Comparison of ENCODE assay signal across 28 mouse cellular contexts in genomic region chr12:56055382-56055781, GRCm38 (mm10).
DNase-seq lines count a peak whose midpoint lies in the region; ATAC-seq and TF ChIP-seq lines count a peak whose summit lies in the region.
"Had no signal": no experiment of that assay in that cellular context is flagged by ENCODE, and none has a peak within 500 bp of the region (broad histone marks: within the 10 kb centered on the region; RNA-seq: fewer than 3 reads in every experiment).

No protein-coding gene starts in this region.

- intact Hi-C loops in left cerebral cortex, adult 2 months (cut with DNase I): loop anchor here (5.0 kb wide), 3 partner anchors 168 to 582 kb away; no protein-coding TSS in a partner anchor

- TF ChIP-seq CTCF in left cerebral cortex, adult 2 months (IDR thresholded peaks at IDR 0.05): peak; percentile 19
- TF ChIP-seq CTCF in midbrain, postnatal 0 days (IDR thresholded peaks at IDR 0.05): peak; percentile 54
- TF ChIP-seq CTCF in stomach, postnatal 0 days (IDR thresholded peaks at IDR 0.05; ENCODE audit: low read depth): 0 out of 2 replicates have a peak, but pooled peaks have one; percentile 7

- H3K27ac ChIP-seq in embryonic facial prominence, embryonic 11.5 days (replicated peaks; ENCODE audit: low read depth, low read length): no peak overlapping the region
- no peak overlapping the region for H3K27ac ChIP-seq in embryonic facial prominence, embryonic 10.5 days (replicated peaks)
- no peak overlapping the region for H3K27ac ChIP-seq in left cerebral cortex, adult 2 months
- H3K27ac ChIP-seq in midbrain, postnatal 0 days (ENCODE audit: low read depth, low read length): no peak overlapping the region
- no peak overlapping the region for H3K27ac ChIP-seq in midbrain, embryonic 10.5 days (replicated peaks)
- H3K27ac ChIP-seq in stomach, postnatal 0 days (replicated peaks): no peak overlapping the region
- H3K27ac ChIP-seq: embryonic facial prominence, embryonic 12.5 days; hindbrain, embryonic 10.5 days; intestine, embryonic 15.5 days; limb, embryonic 10.5 days; limb, embryonic 15.5 days; liver, embryonic 13.5 days; midbrain, embryonic 15.5 days; neural tube, embryonic 12.5 days had no signal

- H3K9me3 ChIP-seq in embryonic facial prominence, embryonic 11.5 days (replicated peaks; ENCODE audit: control insufficient read depth, low read length): no peaks in the 10 kb centered on the region; the same call in 1 of the 2 replicates
- H3K9me3 ChIP-seq in embryonic facial prominence, embryonic 10.5 days: peaks cover 1% of the 10 kb centered on the region; the same call in 1 of the 2 replicates
- H3K9me3 ChIP-seq in midbrain, postnatal 0 days (ENCODE audit: low read length): no peaks in the 10 kb centered on the region
- H3K9me3 ChIP-seq in midbrain, embryonic 10.5 days (replicated peaks): 0 out of 2 replicates have a peak, but pooled peaks cover 6% of the 10 kb centered on the region
- H3K9me3 ChIP-seq in stomach, postnatal 0 days (ENCODE audit: control insufficient read depth, low read length): no peaks in the 10 kb centered on the region
- H3K9me3 ChIP-seq: embryonic facial prominence, embryonic 12.5 days; intestine, embryonic 15.5 days; limb, embryonic 10.5 days; limb, embryonic 15.5 days; liver, embryonic 13.5 days; midbrain, embryonic 15.5 days; neural tube, embryonic 12.5 days had no signal

- H3K36me3 ChIP-seq in embryonic facial prominence, embryonic 11.5 days (replicated peaks; ENCODE audit: control insufficient read depth, insufficient read depth, low read depth, low read length): no peaks in the 10 kb centered on the region
- no peaks in the 10 kb centered on the region for H3K36me3 ChIP-seq in embryonic facial prominence, embryonic 10.5 days (replicated peaks)
- no peaks in the 10 kb centered on the region for H3K36me3 ChIP-seq in midbrain, postnatal 0 days (ENCODE audit: insufficient read depth, low read length)
- no peaks in the 10 kb centered on the region for H3K36me3 ChIP-seq in midbrain, embryonic 10.5 days
- no peaks in the 10 kb centered on the region for H3K36me3 ChIP-seq in stomach, postnatal 0 days (ENCODE audit: control insufficient read depth, insufficient read depth, low read length)
- H3K36me3 ChIP-seq: embryonic facial prominence, embryonic 12.5 days; hindbrain, embryonic 10.5 days; intestine, embryonic 15.5 days; limb, embryonic 10.5 days; limb, embryonic 15.5 days; liver, embryonic 13.5 days; midbrain, embryonic 15.5 days; neural tube, embryonic 12.5 days had no signal

- no peaks in the 10 kb centered on the region for H3K4me1 ChIP-seq in embryonic facial prominence, embryonic 11.5 days (ENCODE audit: control insufficient read depth, insufficient read depth, low read length)
- H3K4me1 ChIP-seq in embryonic facial prominence, embryonic 10.5 days: no peaks in the 10 kb centered on the region
- no peaks in the 10 kb centered on the region for H3K4me1 ChIP-seq in midbrain, postnatal 0 days (ENCODE audit: insufficient read depth, low read length)
- H3K4me1 ChIP-seq in midbrain, embryonic 10.5 days: no peaks in the 10 kb centered on the region
- no peaks in the 10 kb centered on the region for H3K4me1 ChIP-seq in stomach, postnatal 0 days (replicated peaks; ENCODE audit: control insufficient read depth, insufficient read depth)
- H3K4me1 ChIP-seq: embryonic facial prominence, embryonic 12.5 days; hindbrain, embryonic 10.5 days; intestine, embryonic 15.5 days; limb, embryonic 10.5 days; limb, embryonic 15.5 days; liver, embryonic 13.5 days; midbrain, embryonic 15.5 days; neural tube, embryonic 12.5 days had no signal

- TF ChIP-seq EP300 in stomach, postnatal 0 days (optimal IDR thresholded peaks at IDR 0.05): no peak

- no peak overlapping the region for H3K4me2 ChIP-seq in embryonic facial prominence, embryonic 11.5 days (ENCODE audit: low read depth, low read length)
- no peak overlapping the region for H3K4me2 ChIP-seq in midbrain, postnatal 0 days (ENCODE audit: low read depth, low read length, poor library complexity, severe bottlenecking)
- no peak overlapping the region for H3K4me2 ChIP-seq in stomach, postnatal 0 days (replicated peaks; ENCODE audit: low read depth)
- H3K4me2 ChIP-seq: embryonic facial prominence, embryonic 12.5 days; intestine, embryonic 15.5 days; limb, embryonic 15.5 days; liver, embryonic 13.5 days; midbrain, embryonic 15.5 days; neural tube, embryonic 12.5 days had no signal

- no peak overlapping the region for H3K4me3 ChIP-seq in embryonic facial prominence, embryonic 11.5 days (ENCODE audit: low read depth, low read length)
- H3K4me3 ChIP-seq in embryonic facial prominence, embryonic 10.5 days: no peak overlapping the region
- no peak overlapping the region for H3K4me3 ChIP-seq in left cerebral cortex, adult 2 months
- H3K4me3 ChIP-seq in midbrain, postnatal 0 days (ENCODE audit: low read depth, low read length): no peak overlapping the region
- no peak overlapping the region for H3K4me3 ChIP-seq in midbrain, embryonic 10.5 days
- no peak overlapping the region for H3K4me3 ChIP-seq in stomach, postnatal 0 days (ENCODE audit: low read depth, low read length)
- H3K4me3 ChIP-seq: embryonic facial prominence, embryonic 12.5 days; hindbrain, embryonic 10.5 days; intestine, embryonic 15.5 days; limb, embryonic 10.5 days; limb, embryonic 15.5 days; liver, embryonic 13.5 days; midbrain, embryonic 15.5 days; myocyte; neural tube, embryonic 12.5 days had no signal

- peak; percentile 28 for DNase-seq in embryonic facial prominence, embryonic 11.5 days (ENCODE audit: low spot score)
- DNase-seq in embryonic facial prominence, embryonic 10.5 days (ENCODE audit: low spot score): no peak
- no peak for DNase-seq in left cerebral cortex, adult 2 months (ENCODE audit: extremely low spot score in 1 of 2, low spot score in 2 of 2)
- no peak for DNase-seq in left cerebral cortex, adult 18-20 months (ENCODE audit: low spot score in 2 of 2)
- DNase-seq in midbrain, postnatal 0 days (ENCODE audit: low spot score): peak; percentile 22
- no peak for DNase-seq in midbrain, embryonic 10.5 days (ENCODE audit: low spot score)
- no peak for DNase-seq in stomach, postnatal 0 days (ENCODE audit: low spot score)
- no peak for DNase-seq in kidney, adult 11 months
- DNase-seq: adrenal gland, adult 8-10 months; cerebellum, adult 8-10 months; cerebellum, postnatal 25 days; gastrocnemius, postnatal 14 days; heart, postnatal 14 days; kidney, adult 9 months; kidney, postnatal 14 days; liver, embryonic 13.5 days; lung, adult 18-20 months; lung, postnatal 36 days; thymus, postnatal 4 days had no signal

- ATAC-seq in embryonic facial prominence, embryonic 11.5 days (replicated peaks; ENCODE audit: insufficient number of reproducible peaks, low FRiP score, low TSS enrichment, low read depth): no peak
- ATAC-seq in midbrain, postnatal 0 days (ENCODE audit: low FRiP score): no peak
- no peak for ATAC-seq in stomach, postnatal 0 days (ENCODE audit: low FRiP score, low TSS enrichment)
- ATAC-seq: hindbrain, embryonic 16.5 days; intestine, embryonic 15.5 days; midbrain, embryonic 15.5 days had no signal

- H3K9ac ChIP-seq in embryonic facial prominence, embryonic 11.5 days (replicated peaks; ENCODE audit: low read length): no peak overlapping the region
- no peak overlapping the region for H3K9ac ChIP-seq in midbrain, postnatal 0 days (replicated peaks; ENCODE audit: low read length, poor library complexity, severe bottlenecking)
- no peak overlapping the region for H3K9ac ChIP-seq in stomach, postnatal 0 days (ENCODE audit: low read length)
- H3K9ac ChIP-seq: embryonic facial prominence, embryonic 12.5 days; intestine, embryonic 15.5 days; limb, embryonic 15.5 days; liver, embryonic 13.5 days; midbrain, embryonic 15.5 days; neural tube, embryonic 12.5 days had no signal

- 78% methylated on average over 6 of the region's 6 CpGs for WGBS in embryonic facial prominence, embryonic 11.5 days
- 81% methylated on average over 6 of the region's 6 CpGs for WGBS in embryonic facial prominence, embryonic 10.5 days
- 65% methylated on average over 6 of the region's 6 CpGs for WGBS in midbrain, postnatal 0 days
- WGBS in midbrain, embryonic 10.5 days: 91% methylated on average over 6 of the region's 6 CpGs
- WGBS in stomach, postnatal 0 days: 67% methylated on average over 6 of the region's 6 CpGs

- H3K27me3 ChIP-seq in embryonic facial prominence, embryonic 11.5 days (ENCODE audit: control insufficient read depth, insufficient read depth, low read length): no peaks in the 10 kb centered on the region
- no peaks in the 10 kb centered on the region for H3K27me3 ChIP-seq in embryonic facial prominence, embryonic 10.5 days (replicated peaks; ENCODE audit: low read depth, poor library complexity, severe bottlenecking)
- no peaks in the 10 kb centered on the region for H3K27me3 ChIP-seq in midbrain, postnatal 0 days (ENCODE audit: insufficient read depth, low read length)
- H3K27me3 ChIP-seq in midbrain, embryonic 10.5 days (ENCODE audit: low read depth, poor library complexity, severe bottlenecking): peaks cover 7% of the 10 kb centered on the region; the same call in 1 of the 2 replicates
- no peaks in the 10 kb centered on the region; the same call in 1 of the 2 replicates for H3K27me3 ChIP-seq in stomach, postnatal 0 days (ENCODE audit: control insufficient read depth, insufficient read depth, low read length)
- H3K27me3 ChIP-seq: embryonic facial prominence, embryonic 12.5 days; intestine, embryonic 15.5 days; liver, embryonic 13.5 days; midbrain, embryonic 15.5 days; neural tube, embryonic 12.5 days had no signal

Comparison
In these comparisons a context has a peak if more than half of its experiments do, and no peak if none do; other contexts are left out.
1. DNase-seq: peak in embryonic facial prominence, embryonic 11.5 days (single experiment) and midbrain, postnatal 0 days (single experiment); none in embryonic facial prominence, embryonic 10.5 days (single experiment), left cerebral cortex, adult 2 months (0 of 2), left cerebral cortex, adult 18-20 months (0 of 2), midbrain, embryonic 10.5 days (single experiment), stomach, postnatal 0 days (single experiment) and kidney, adult 11 months (single experiment).
2. Peak in every context shown above with its lines, with median percentiles within 50 percentile points of each other: CTCF ChIP-seq.